Mouse (Mus musculus): Measurements from ENCODE around the gene Gm9117. TPM values are rescaled to one million over a fixed set of nuclear protein-coding genes. Genes with fewer than 3 reads are reported as not detected.

The Gm9117 gene
- not detected in 2 replicates for polyA plus RNA-seq (2012; rRNA removed; ENCODE audit: low replicate concordance)

DNA sequence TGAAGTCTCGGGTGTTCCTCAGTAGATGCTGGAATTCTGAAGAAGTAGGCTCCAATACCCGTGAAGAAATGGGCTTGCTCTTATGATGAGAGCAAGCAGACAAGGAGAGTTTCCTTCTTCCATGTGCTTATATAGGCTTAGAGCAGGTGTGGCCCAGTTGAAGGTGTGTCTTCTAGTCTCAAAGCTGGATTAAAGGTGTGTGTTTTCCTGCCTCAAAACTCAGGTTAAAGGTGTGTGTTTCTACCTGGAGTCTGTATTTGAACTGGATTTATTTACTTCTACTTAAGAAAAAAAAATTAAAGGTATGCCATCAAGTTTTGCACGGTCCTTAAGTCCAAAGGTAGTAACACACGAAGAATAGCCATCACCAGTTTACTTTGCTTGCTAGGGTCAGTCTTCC is at the start of gene Gm9117:
Gene Gm9117 (minus strand): TSS at position 101 of the 400 bp plus-strand sequence.

DNA sequence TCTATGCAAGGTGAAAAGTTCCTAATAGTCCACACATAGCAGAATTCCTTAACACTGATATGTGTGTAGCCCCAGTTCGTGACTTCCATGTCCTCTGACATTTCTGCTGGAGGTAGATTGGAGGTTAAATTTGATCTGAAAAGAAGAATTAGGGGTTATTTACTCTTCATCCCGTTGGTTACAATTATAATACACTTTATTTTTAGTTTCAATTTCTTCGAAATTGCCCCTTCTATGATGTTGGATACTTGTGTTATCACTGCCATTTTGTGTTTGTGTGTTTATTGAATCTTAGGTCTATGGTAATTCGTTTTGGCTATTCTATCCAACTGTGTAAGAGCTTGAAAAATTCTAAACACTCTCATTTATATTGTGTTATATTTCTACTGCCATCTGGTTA is 17.9 kb upstream of the Gm9117 start, which contains the start of gene Tdpoz5:
Gene Tdpoz5 (minus strand): TSS at position 101 of the 400 bp plus-strand sequence.

Other genes with a start within 250 kb of the Gm9117 start
- not detected in 2 replicates for gene Gm5773, start 170.5 kb downstream of the Gm9117 start, polyA plus RNA-seq (2012; rRNA removed; ENCODE audit: low replicate concordance)
- gene Tdpoz4, start 147.1 kb downstream of the Gm9117 start, polyA plus RNA-seq (2012; rRNA removed; ENCODE audit: low replicate concordance), result not detected in 2 replicates
- gene Tdpoz3, start 117.5 kb downstream of the Gm9117 start, polyA plus RNA-seq (2012; rRNA removed; ENCODE audit: low replicate concordance), result not detected in 2 replicates
- not detected in 2 replicates for gene Tdpoz5, start 17.8 kb upstream of the Gm9117 start, polyA plus RNA-seq (2012; rRNA removed; ENCODE audit: low replicate concordance)
- gene Gm9125, start 111.3 kb upstream of the Gm9117 start, polyA plus RNA-seq (2012; rRNA removed; ENCODE audit: low replicate concordance), result not detected in 2 replicates
- not detected in 2 replicates for gene Gm10697, start 129.1 kb upstream of the Gm9117 start, polyA plus RNA-seq (2012; rRNA removed; ENCODE audit: low replicate concordance)
- gene Gm10696, start 234.7 kb upstream of the Gm9117 start, polyA plus RNA-seq (2012; rRNA removed; ENCODE audit: low replicate concordance), result not detected in 2 replicates

Data from mammary gland, adult 2 months (tissue).